Mouse (Mus musculus) cortical plate, adult 2 months (tissue): ENCODE results near the gene Gm19426.

Experiments used
- CTCF ChIP-seq: fragments of 200-500 bp; IDR thresholded peaks from 2 replicates; pipeline ENCODE4 v1.5.1; 2011; ENCODE audit warnings: mild to moderate bottlenecking, control low read depth, low read length; ENCODE audit not compliant: insufficient read depth; ENCODE audit errors: extremely low read depth
- POLR2A ChIP-seq: fragments of 200-500 bp; IDR thresholded peaks from 2 replicates; pipeline ENCODE4 v1.6.1; 2011; ENCODE audit warnings: mild to moderate bottlenecking, low read length, control low read depth; ENCODE audit not compliant: insufficient read depth; ENCODE audit errors: extremely low read depth

GRCm38 (mm10) chr2:84721182-84721581 lies 22.3 kb downstream of the Gm19426 start:
- TF ChIP-seq POLR2A: no peak
- no peak for TF ChIP-seq CTCF
